In genomic region chr15:97411671-97412070, GRCm38 (mm10) we compare ENCODE assay signal across 16 mouse cellular contexts.
"Had no signal": no experiment of that assay in that cellular context is flagged by ENCODE, and none has a peak within 500 bp of the region (broad histone marks: within the 10 kb centered on the region; RNA-seq: fewer than 3 reads in every experiment).

No protein-coding gene starts in this region.

- H3K4me1 ChIP-seq: neural tube, embryonic 13.5 days had no signal

- H3K27ac ChIP-seq: neural tube, embryonic 13.5 days; neural tube, embryonic 15.5 days; stomach, embryonic 15.5 days; stomach, postnatal 0 days had no signal

- H3K36me3 ChIP-seq: neural tube, embryonic 13.5 days; neural tube, embryonic 15.5 days; stomach, embryonic 15.5 days had no signal

- H3K9me3 ChIP-seq: stomach, embryonic 15.5 days had no signal

- H3K4me2 ChIP-seq: neural tube, embryonic 13.5 days; neural tube, embryonic 15.5 days; stomach, embryonic 15.5 days had no signal

- H3K27me3 ChIP-seq: neural tube, embryonic 13.5 days; neural tube, embryonic 15.5 days; stomach, embryonic 15.5 days had no signal

- H3K4me3 ChIP-seq: neural tube, embryonic 13.5 days; neural tube, embryonic 15.5 days; stomach, embryonic 15.5 days had no signal

- H3K9ac ChIP-seq: neural tube, embryonic 13.5 days; neural tube, embryonic 15.5 days; stomach, embryonic 15.5 days had no signal

- DNase-seq: retina, postnatal 1 day; right cerebral cortex, adult 18-20 months; right cerebral cortex, postnatal 14 days; right cerebral cortex, postnatal 25 days; right cerebral cortex, postnatal 4 days; spleen, adult 18-20 months; thymus, adult 18-20 months; thymus, adult 2 months; thymus, postnatal 14 days; thymus, postnatal 25 days; thymus, postnatal 36 days; thymus, postnatal 4 days had no signal
